Mouse (Mus musculus) embryonic facial prominence, embryonic 14.5 days (tissue): ENCODE data around the gene Hsd17b14. TPM values are rescaled to one million over a fixed set of nuclear protein-coding genes. Genes with fewer than 3 reads are reported as not detected.

Experiments used
- ATAC-seq: fragments of 200-750 bp; cut with Nextera tagmentation; 2 replicates; pipeline ENCODE4 v1.8.0; 2017; ENCODE audit warnings: low read depth, moderate number of reproducible peaks, moderate TSS enrichment
- DNase-seq: peaks from one replicate; pipeline ENCODE4 v3.0.0-alpha.2; 2015; ENCODE audit warnings: low spot score
- H3K27ac ChIP-seq: fragments of 300-500 bp; sonication (generic); replicated peaks from 2 replicates; pipeline ENCODE4 v1.5.1; 2014; ENCODE audit warnings: low read depth, mild to moderate bottlenecking, low read length, moderate library complexity
- H3K27me3 ChIP-seq: fragments of 300-500 bp; sonication (generic); replicated peaks from 2 replicates; pipeline ENCODE4 v1.6.1; 2014; ENCODE audit warnings: low read length; ENCODE audit not compliant: control insufficient read depth, insufficient read depth
- H3K36me3 ChIP-seq: fragments of 300-500 bp; sonication (generic); 2 replicates; pipeline ENCODE4 v1.6.1; 2014; ENCODE audit warnings: low read length, mixed read lengths; ENCODE audit not compliant: control insufficient read depth, insufficient read depth
- H3K4me1 ChIP-seq: fragments of 300-500 bp; sonication (generic); 2 replicates; pipeline ENCODE4 v1.6.1; 2014; ENCODE audit warnings: antibody characterized with exemption, low read length; ENCODE audit not compliant: control insufficient read depth, insufficient read depth
- H3K4me2 ChIP-seq: fragments of 300-500 bp; sonication (generic); 2 replicates; pipeline ENCODE4 v1.6.1; 2014; ENCODE audit warnings: low read depth, mild to moderate bottlenecking, low read length, moderate library complexity, mixed read lengths
- H3K4me3 ChIP-seq: fragments of 300-500 bp; sonication (generic); 2 replicates; pipeline ENCODE4 v1.5.1; 2014; ENCODE audit warnings: low read depth, mild to moderate bottlenecking, low read length
- H3K9ac ChIP-seq: fragments of 300-500 bp; sonication (generic); 2 replicates; pipeline ENCODE4 v1.6.1; 2014; ENCODE audit warnings: low read depth, mild to moderate bottlenecking, low read length, moderate library complexity, mixed read lengths
- H3K9me3 ChIP-seq: fragments of 300-500 bp; sonication (generic); 2 replicates; pipeline ENCODE4 v1.6.1; 2016; ENCODE audit warnings: low read length; ENCODE audit not compliant: control insufficient read depth
- WGBS: fragments of 180-500 bp; shearing (Covaris S2); extraction: QIAGEN DNeasy Blood & Tissue Kit; methylation state at CpG from one replicate; pipeline ENCODE4 v1.1.7; 2014; 5-methylcytosine and 5-hydroxymethylcytosine counted together
- polyA plus RNA-seq: library from polyadenylated mRNA; unstranded; fragments of >200 nt; fragmentation: Nextera tagmentation; extraction: Ambion mirVana; gene quantifications from 2 replicates; pipeline ENCODE4 v1.2.1, GENCODE M21; 2014

Gene Hsd17b14
- polyA plus RNA-seq, 1 experiment from 2014 or later = 1.0 TPM

DNA sequence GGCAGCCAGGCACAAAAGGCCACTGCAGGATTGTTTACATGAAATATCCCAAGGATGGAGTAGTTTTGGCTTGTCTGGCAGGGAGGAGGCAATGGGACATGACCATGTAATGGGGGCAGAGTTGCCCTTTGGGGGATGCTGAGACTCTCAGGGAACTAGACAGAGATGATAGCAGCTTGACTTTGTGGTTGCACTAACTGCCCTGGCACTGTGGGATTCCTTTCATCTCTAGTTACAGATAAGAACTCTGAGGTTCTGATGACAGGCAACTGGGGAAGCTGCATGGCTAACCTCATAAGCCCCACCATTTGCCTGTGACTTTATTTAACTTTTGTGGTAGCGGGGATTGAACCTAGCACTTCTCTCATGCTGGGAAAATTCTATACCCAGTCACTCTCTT lies 41.4 kb downstream of the Hsd17b14 start:
- DNase-seq = no peak
- Histone ChIP-seq H3K4me1 (0 out of 2 replicates have a peak, but pooled peaks cover 5% of the 10 kb centered on the region), H3K4me2 (no peak overlapping the region), H3K4me3 (no peak overlapping the region), H3K36me3 (no peaks in the 10 kb centered on the region), H3K9ac (no peak overlapping the region), H3K27me3 (no peaks in the 10 kb centered on the region), H3K9me3 (no peaks in the 10 kb centered on the region), H3K27ac (no peak overlapping the region)
- 72% methylated on average over 1 of the region's 1 CpGs for WGBS
- no peak for ATAC-seq

GRCm38 (mm10) chr7:45597013-45597412 lies 42.3 kb downstream of the Hsd17b14 start:
- Histone ChIP-seq H3K4me3 (no peak overlapping the region), H3K27ac (no peak overlapping the region), H3K4me2 (no peak overlapping the region), H3K27me3 (no peaks in the 10 kb centered on the region), H3K9me3 (no peaks in the 10 kb centered on the region), H3K9ac (no peak overlapping the region), H3K4me1 (0 out of 2 replicates have a peak, but pooled peaks cover 5% of the 10 kb centered on the region), H3K36me3 (no peaks in the 10 kb centered on the region)
- DNase-seq (no peak), ATAC-seq (no peak)
- WGBS = 91% methylated on average over 5 of the region's 5 CpGs

GRCm38 (mm10) chr7:45597527-45597926 lies 42.8 kb downstream of the Hsd17b14 start:
- no peaks in the 10 kb centered on the region for H3K9me3 ChIP-seq
- 89% methylated on average over 6 of the region's 6 CpGs for WGBS
- ATAC-seq (no peak), DNase-seq (no peak)
- no peaks in the 10 kb centered on the region for H3K36me3 ChIP-seq
- H3K4me1 ChIP-seq = 0 out of 2 replicates have a peak, but pooled peaks cover 5% of the 10 kb centered on the region
- no peak overlapping the region for H3K4me2 ChIP-seq
- H3K9ac ChIP-seq = no peak overlapping the region
- no peak overlapping the region for H3K4me3 ChIP-seq
- H3K27me3 ChIP-seq = no peaks in the 10 kb centered on the region
- no peak overlapping the region for H3K27ac ChIP-seq

DNA sequence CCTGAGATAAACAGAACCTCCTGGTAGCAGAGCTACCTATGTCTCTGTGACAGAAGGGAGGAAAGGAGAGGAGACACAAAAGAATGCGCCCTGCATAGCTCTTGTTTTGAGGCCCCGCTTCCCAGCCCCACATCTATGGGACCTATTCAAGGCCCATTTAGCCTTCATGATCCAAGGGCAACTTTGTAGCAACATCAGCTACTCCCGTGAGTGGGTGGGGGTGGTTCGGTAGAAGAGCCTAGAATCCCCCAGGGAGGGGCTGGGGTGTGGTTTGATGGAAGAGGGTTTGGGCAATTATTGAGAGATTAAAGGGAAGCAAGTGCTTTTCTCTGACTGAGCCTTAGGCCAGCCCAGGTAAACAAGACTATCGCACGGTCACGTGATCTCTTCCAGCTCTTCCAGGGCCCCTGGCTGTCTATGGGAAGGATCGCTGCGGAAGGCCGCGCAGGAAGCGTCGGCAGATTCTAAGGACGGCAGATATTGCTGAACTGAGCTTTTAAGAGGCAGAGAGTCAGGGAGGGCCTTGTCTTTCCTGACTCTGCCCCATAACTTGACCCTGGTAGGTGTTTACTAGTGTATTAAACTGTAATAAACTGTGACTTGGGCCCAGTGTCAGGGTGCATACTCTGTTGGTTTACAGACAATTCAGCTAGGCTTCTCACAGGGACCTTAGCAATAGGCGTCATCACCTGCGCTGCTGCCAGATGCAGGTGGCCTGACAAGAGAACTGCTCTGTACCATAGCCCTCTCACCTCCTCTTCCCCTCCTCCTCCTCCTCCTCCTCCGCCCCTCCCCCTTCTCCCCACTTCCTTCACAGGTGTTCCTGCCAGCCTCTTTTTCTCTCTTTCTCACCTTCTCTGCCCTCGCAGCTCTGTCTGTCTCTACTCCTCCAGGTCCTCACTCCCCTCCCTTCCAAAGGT lies 44.5 kb downstream of the Hsd17b14 start:
- no peak overlapping the region for H3K4me2 ChIP-seq
- WGBS = 41% methylated on average over 18 of the region's 18 CpGs
- H3K4me3 ChIP-seq = no peak overlapping the region
- 0 out of 2 replicates have a peak, but pooled peaks cover 5% of the 10 kb centered on the region for H3K4me1 ChIP-seq
- no peak overlapping the region for H3K9ac ChIP-seq
- H3K27ac ChIP-seq = no peak overlapping the region
- no peak for ATAC-seq
- peak; percentile 45 for DNase-seq
- no peaks in the 10 kb centered on the region for H3K9me3 ChIP-seq
- H3K36me3 ChIP-seq = no peaks in the 10 kb centered on the region
- H3K27me3 ChIP-seq = no peaks in the 10 kb centered on the region

DNA sequence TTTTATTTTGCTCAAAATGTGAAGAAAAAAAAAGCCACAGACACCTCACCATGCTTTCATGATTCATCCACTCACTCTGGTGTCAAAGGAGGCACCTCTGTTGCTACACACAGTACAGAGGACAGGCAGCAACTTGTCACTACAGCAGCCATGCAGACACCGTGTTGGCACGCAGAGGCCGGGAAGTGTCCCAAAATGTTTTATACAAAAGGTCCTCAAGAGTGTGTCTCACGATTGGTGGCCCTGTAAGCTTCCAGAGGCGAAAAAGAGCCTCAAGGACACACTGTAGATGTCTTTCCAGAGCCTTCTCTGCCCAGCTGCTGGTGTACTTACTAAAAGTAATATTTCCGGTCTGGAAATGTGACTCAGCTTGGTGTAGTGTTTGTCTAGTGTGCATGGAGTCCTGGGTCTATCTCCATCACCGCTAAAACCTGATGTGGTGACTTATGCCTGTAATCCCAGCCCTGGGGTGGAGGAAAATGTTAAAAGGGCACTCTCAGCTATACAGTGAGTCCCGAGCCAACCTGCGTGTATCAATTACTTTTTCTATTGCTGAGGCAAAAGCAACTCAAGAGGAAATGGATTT lies 51.1 kb downstream of the Hsd17b14 start:
- DNase-seq = peak; percentile 49
- Histone ChIP-seq H3K4me1 (no peaks in the 10 kb centered on the region), H3K36me3 (no peaks in the 10 kb centered on the region), H3K4me2 (no peak overlapping the region), H3K9me3 (no peaks in the 10 kb centered on the region), H3K27me3 (no peaks in the 10 kb centered on the region), H3K4me3 (no peak overlapping the region), H3K9ac (no peak overlapping the region), H3K27ac (peak overlapping the region; percentile 55)
- WGBS = 74% methylated on average over 9 of the region's 9 CpGs
- ATAC-seq = no peak

GRCm38 (mm10) chr7:45609511-45609910 lies 54.8 kb downstream of the Hsd17b14 start:
- Histone ChIP-seq H3K9ac (no peak overlapping the region), H3K4me2 (no peak overlapping the region), H3K9me3 (no peaks in the 10 kb centered on the region), H3K27ac (no peak overlapping the region), H3K27me3 (no peaks in the 10 kb centered on the region), H3K36me3 (no peaks in the 10 kb centered on the region), H3K4me1 (no peaks in the 10 kb centered on the region), H3K4me3 (no peak overlapping the region)
- no peak for DNase-seq
- ATAC-seq = no peak
- WGBS = 85% methylated on average over 1 of the region's 1 CpGs

GRCm38 (mm10) chr7:45616277-45616676 lies 61.6 kb downstream of the Hsd17b14 start:
- peak; percentile 84 for DNase-seq
- H3K27ac ChIP-seq = peak overlapping the region; percentile 75
- peaks cover 20% of the 10 kb centered on the region for H3K27me3 ChIP-seq
- peak; percentile 81 for ATAC-seq
- peaks cover 19% of the 10 kb centered on the region for H3K4me1 ChIP-seq
- H3K4me3 ChIP-seq = no peak overlapping the region
- whole genome bisulfite sequencing = 12% methylated on average over 6 of the region's 6 CpGs
- H3K9me3 ChIP-seq = no peaks in the 10 kb centered on the region
- no peaks in the 10 kb centered on the region for H3K36me3 ChIP-seq
- no peak overlapping the region for H3K4me2 ChIP-seq
- H3K9ac ChIP-seq = no peak overlapping the region

DNA sequence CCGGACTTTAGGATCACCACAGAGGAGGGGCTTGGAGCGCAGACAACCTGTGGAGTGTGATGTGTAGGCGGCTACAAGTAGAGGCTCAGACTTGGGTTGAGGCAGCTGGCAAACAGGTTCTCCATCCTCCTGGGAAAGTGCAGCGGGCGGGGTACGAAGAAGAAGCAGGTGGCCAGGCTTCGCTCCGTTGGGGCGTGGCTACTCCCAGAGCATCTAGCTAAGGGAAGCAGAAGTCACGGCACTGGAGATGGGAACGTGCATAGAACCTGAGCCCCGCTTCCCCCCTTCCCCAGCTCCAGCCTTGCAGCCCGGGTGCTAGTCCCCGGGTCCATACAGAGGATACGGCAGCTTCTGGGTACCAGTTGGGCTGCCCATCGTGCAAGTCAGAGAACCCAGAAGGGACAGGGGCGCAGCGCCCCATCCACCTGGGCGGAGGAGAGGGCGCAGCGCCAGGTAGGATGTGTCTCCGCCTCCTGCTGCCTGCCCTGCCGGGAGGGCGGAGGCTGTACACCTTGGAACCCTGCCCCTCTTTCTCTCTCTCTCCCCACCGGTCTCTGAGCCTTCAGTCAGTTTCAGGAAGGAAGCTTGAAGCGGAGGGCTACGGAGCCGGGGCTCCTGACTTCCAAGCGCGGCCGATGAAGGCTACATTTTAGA lies 62.5 kb downstream of the Hsd17b14 start, which contains the start of gene Fut1:
TSS of gene Fut1 (plus strand) at position 248 of the 654 bp plus-strand sequence.
- 4% methylated on average over 23 of the region's 31 CpGs for WGBS
- peak within 1 kb of the TSS; percentile 75 for H3K27ac ChIP-seq
- no peaks in the 10 kb centered on the region for H3K36me3 ChIP-seq
- peak within 1 kb of the TSS; percentile 28 for H3K4me3 ChIP-seq
- H3K9me3 ChIP-seq = no peaks in the 10 kb centered on the region
- H3K4me2 ChIP-seq = peak within 1 kb of the TSS; percentile 53
- peaks cover 20% of the 10 kb centered on the region for H3K27me3 ChIP-seq
- peak; percentile 85 for ATAC-seq
- peak within 1 kb of the TSS; percentile 51 for H3K9ac ChIP-seq
- peak; percentile 92 for DNase-seq
- H3K4me1 ChIP-seq = peaks cover 19% of the 10 kb centered on the region
